Mouse (Mus musculus) ES-E14 (cell line): ENCODE results near the gene Rgs7bp. TPM values are rescaled to one million over a fixed set of nuclear protein-coding genes. Genes with fewer than 3 reads are reported as not detected.

Experiments
- DNase-seq: peaks from one replicate; pipeline ENCODE4 v3.0.0-alpha.2; 2013; ENCODE audit warnings: low read depth, low spot score
- H3K27ac ChIP-seq: 2 replicates; pipeline ENCODE4 v1.5.1; 2012; ENCODE audit warnings: low read depth, mild to moderate bottlenecking, low read length, moderate library complexity, mixed read lengths; ENCODE audit not compliant: poor library complexity, insufficient read depth, severe bottlenecking
- H3K36me3 ChIP-seq: 2 replicates; pipeline ENCODE4 v1.6.1; 2012; ENCODE audit warnings: mild to moderate bottlenecking, low read length, moderate library complexity, mixed read lengths; ENCODE audit not compliant: control insufficient read depth, poor library complexity, insufficient read depth, severe bottlenecking
- H3K4me1 ChIP-seq, 2 experiments: fragments of 150-350 bp in 1 of 2; sonication (generic) in 1 of 2; 2 replicates each; pipeline ENCODE4 v1.6.1; 2012; ENCODE audit warnings: low read length in 2 of 2, mild to moderate bottlenecking in 1 of 2, mixed read lengths in 1 of 2; ENCODE audit not compliant: control insufficient read depth in 2 of 2, insufficient read depth in 2 of 2, poor library complexity in 1 of 2
- H3K4me3 ChIP-seq, 2 experiments: fragments of 150-350 bp in 1 of 2; sonication (generic) in 1 of 2; 2 replicates each; pipeline ENCODE4 v1.5.1; 2012; ENCODE audit warnings: low read length in 2 of 2, low read depth in 1 of 2, mild to moderate bottlenecking in 1 of 2, mixed read lengths in 1 of 2; ENCODE audit not compliant: insufficient read depth in 1 of 2, poor library complexity in 1 of 2, severe bottlenecking in 1 of 2
- H3K9ac ChIP-seq: 2 replicates; pipeline ENCODE4 v1.6.1; 2012; ENCODE audit warnings: low read depth, mild to moderate bottlenecking, low read length, mixed read lengths; ENCODE audit not compliant: poor library complexity, insufficient read depth, severe bottlenecking
- H3K9me3 ChIP-seq: fragments of 150-350 bp; sonication (generic); 2 replicates; pipeline ENCODE4 v1.6.1; 2012; ENCODE audit warnings: low read depth, mild to moderate bottlenecking, low read length; ENCODE audit not compliant: control insufficient read depth, insufficient read depth
- CHD2 ChIP-seq: IDR thresholded peaks from 2 replicates; pipeline ENCODE4 v1.6.1; 2014; ENCODE audit warnings: mild to moderate bottlenecking, low read depth, low read length, inconsistent platforms
- HCFC1 ChIP-seq: IDR thresholded peaks from 2 replicates; pipeline ENCODE4 v1.6.1; 2012; ENCODE audit warnings: low read length, inconsistent platforms, borderline replicate concordance; ENCODE audit not compliant: insufficient read depth
- MAFK ChIP-seq: IDR thresholded peaks from 2 replicates; pipeline ENCODE4 v1.6.1; 2014; ENCODE audit warnings: mild to moderate bottlenecking, low read depth, low read length, inconsistent platforms; ENCODE audit not compliant: insufficient read depth
- ZC3H11A ChIP-seq: IDR thresholded peaks from 2 replicates; pipeline ENCODE4 v1.6.1; 2012; ENCODE audit warnings: low read depth, mild to moderate bottlenecking, inconsistent platforms, low read length, borderline replicate concordance
- ZNF384 ChIP-seq: IDR thresholded peaks from 2 replicates; pipeline ENCODE4 v1.6.1; 2012; ENCODE audit warnings: low read depth, low read length, inconsistent platforms
- in situ Hi-C, 2 experiments: fragments of 600-800 bp; cut with MboI; formaldehyde crosslinking; loops; one replicate each; pipeline ENCODE4 v1.15.1; 2025; ENCODE audit warnings: low sequenced_read_pairs in 2 of 2, inconsistent platforms in 1 of 2; ENCODE audit not compliant: unreplicated experiment in 2 of 2
- total RNA-seq: library from RNA; depleted of rRNA; stranded (reverse); fragments of 300-350 nt; gene quantifications from 2 replicates; pipeline ENCODE4 v1.2.3, GENCODE M21; 2012; rRNA removed

Gene Rgs7bp
- 0.05 and 0.09 TPM in 2 replicates for total RNA-seq

- Histone ChIP-seq H3K27ac (no peak within 1 kb of the TSS), H3K4me1 (no peaks in the 10 kb centered on the region), H3K9ac (peak within 1 kb of the TSS; percentile 19), H3K4me3 (peak within 1 kb of the TSS; percentile 63 to 76), H3K36me3 (no peaks in the 10 kb centered on the region), H3K9me3 (no peaks in the 10 kb centered on the region)
- in situ Hi-C loops, result no loop called here
- TF ChIP-seq ZNF384, result no peak
- no peak for TF ChIP-seq HCFC1
- TF ChIP-seq CHD2, result no peak
- TF ChIP-seq ZC3H11A, result no peak
- TF ChIP-seq MAFK, result no peak
- DNase-seq, result peak; percentile 35
These were observed at the start of gene Rgs7bp for GRCm38 (mm10) chr13:105054181-105054940. Gene Rgs7bp (minus strand): TSS chr13:105054930.

DNA sequence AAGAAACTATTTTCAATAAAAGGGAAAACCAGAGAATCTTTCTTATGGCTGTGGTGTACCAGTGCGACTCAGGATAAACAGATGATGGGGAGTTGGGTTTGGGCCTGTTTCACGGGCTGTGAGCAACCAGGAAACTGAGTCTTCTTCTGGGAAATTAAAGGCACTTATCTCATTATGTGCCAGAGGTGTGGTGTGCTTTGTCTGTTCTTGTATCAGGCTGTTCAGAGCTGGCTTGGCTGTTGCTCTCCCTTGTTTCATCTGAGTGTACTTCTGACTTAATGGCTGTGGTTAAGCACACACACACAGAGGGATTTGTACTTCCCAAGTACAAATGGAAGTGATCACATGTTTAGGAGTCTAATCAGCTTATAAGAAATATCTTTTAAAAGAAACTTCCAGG, 49.7 kb upstream of the Rgs7bp start:
- Histone ChIP-seq H3K36me3 (no peaks in the 10 kb centered on the region), H3K9me3 (no peaks in the 10 kb centered on the region), H3K9ac (no peak overlapping the region), H3K4me1 (no peaks in the 10 kb centered on the region), H3K27ac (no peak overlapping the region), H3K4me3 (no peak overlapping the region)
- in situ Hi-C loops, result no loop called here
- no peak for DNase-seq
- no peak for TF ChIP-seq ZC3H11A
- TF ChIP-seq MAFK, result no peak
- no peak for TF ChIP-seq ZNF384
- TF ChIP-seq CHD2, result no peak
- no peak for TF ChIP-seq HCFC1

DNA sequence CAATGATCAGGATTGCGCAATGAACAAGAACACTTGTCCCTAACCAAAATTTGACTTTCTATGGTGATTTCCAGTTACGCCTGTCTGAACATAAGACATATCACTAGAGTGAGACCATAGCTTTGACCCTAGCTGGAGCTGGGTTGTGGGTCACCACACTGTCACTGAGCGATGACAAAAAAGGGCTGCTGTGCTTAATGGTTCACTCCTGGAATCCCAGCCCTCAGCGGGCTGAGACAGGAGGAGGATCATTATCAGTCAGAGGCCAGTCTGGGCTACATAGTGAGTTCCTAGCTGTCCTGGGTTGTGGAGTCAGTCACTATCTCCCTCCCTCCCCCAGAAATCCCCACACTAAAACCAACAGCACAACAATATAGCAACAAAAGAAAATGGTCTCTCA, 46.0 kb upstream of the Rgs7bp start:
- no peak overlapping the region for H3K9ac ChIP-seq
- no peaks in the 10 kb centered on the region for H3K4me1 ChIP-seq
- no peaks in the 10 kb centered on the region for H3K36me3 ChIP-seq
- no peak for TF ChIP-seq ZNF384
- TF ChIP-seq HCFC1, result no peak
- TF ChIP-seq MAFK, result no peak
- TF ChIP-seq ZC3H11A, result no peak
- TF ChIP-seq CHD2, result no peak
- no peak overlapping the region for H3K4me3 ChIP-seq
- no peaks in the 10 kb centered on the region for H3K9me3 ChIP-seq
- no peak overlapping the region for H3K27ac ChIP-seq
- in situ Hi-C loops, result no loop called here
- DNase-seq, result no peak

GRCm38 (mm10) chr13:105096316-105096715, 41.6 kb upstream of the Rgs7bp start:
- no peaks in the 10 kb centered on the region for H3K36me3 ChIP-seq
- DNase-seq, result no peak
- TF ChIP-seq MAFK, result no peak
- TF ChIP-seq HCFC1, result no peak
- no peak for TF ChIP-seq ZNF384
- no peak for TF ChIP-seq CHD2
- no peak for TF ChIP-seq ZC3H11A
- no peaks in the 10 kb centered on the region for H3K9me3 ChIP-seq
- no peak overlapping the region for H3K27ac ChIP-seq
- no peak overlapping the region for H3K4me3 ChIP-seq
- H3K4me1 ChIP-seq, result no peaks in the 10 kb centered on the region
- no peak overlapping the region for H3K9ac ChIP-seq
- in situ Hi-C loops, result no loop called here

DNA sequence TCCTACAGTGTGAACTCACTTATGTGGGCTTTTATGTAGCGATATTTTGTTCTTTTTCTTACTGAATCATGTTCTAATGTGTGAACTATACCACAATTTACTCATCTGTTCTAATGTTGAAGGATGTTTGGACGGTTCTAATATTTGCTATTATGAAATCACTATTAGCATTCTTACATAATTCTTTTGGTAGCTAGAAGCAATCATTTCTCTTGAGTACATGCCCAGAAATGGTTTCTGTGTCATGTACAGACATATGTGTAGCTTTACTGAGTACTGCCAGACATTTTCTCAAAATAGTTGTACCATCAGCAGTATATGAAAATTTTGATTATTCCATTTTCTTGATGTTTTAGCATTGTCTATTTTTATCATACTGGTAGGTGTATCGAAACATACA, 34.5 kb upstream of the Rgs7bp start:
- no peak for TF ChIP-seq ZNF384
- Histone ChIP-seq H3K4me1 (no peaks in the 10 kb centered on the region), H3K9me3 (no peaks in the 10 kb centered on the region), H3K4me3 (no peak overlapping the region), H3K9ac (no peak overlapping the region), H3K36me3 (no peaks in the 10 kb centered on the region), H3K27ac (no peak overlapping the region)
- no peak for DNase-seq
- in situ Hi-C loops, result no loop called here
